Mouse (Mus musculus) neutrophil, adult 59 days (primary cell): ENCODE results near the gene Arhgap18. TPM values are rescaled to one million over a fixed set of nuclear protein-coding genes. Genes with fewer than 3 reads are reported as not detected.

Experiments
- total RNA-seq, 2 experiments: library from RNA; stranded (reverse); gene quantifications; 1 replicate in 1 of 2; 2 replicates in 1 of 2; pipeline ENCODE4 v1.2.4; 2023

Arhgap18 gene
- total RNA-seq, result 10 to 100 TPM; 16.8 to 18.5 TPM

GRCm38 (mm10) chr10:26752929-26753567, at the start of gene Arhgap18:
Gene Arhgap18 (plus strand): TSS chr10:26753421.

